12 mouse cellular contexts compared by ENCODE assay signal in the genomic region with DNA sequence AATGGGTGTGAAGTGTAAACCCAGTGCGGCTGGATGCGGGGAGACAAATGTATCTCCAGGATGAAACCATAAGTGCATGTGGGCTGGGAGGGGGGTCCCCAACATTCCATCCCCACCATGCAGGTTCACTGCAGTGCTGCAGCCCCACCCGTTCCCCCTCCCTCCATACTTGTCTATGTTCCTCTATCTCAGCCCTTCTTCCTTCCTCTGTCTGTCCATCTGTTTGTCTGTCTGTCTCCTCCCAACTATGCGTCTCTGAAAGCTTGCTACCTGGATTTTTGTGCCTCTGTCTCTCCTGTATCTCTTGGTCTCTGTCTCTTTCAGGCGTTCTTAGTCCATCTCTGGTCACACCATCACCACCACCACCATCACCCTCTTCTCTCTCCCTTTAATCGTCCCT. TPM values are rescaled to one million over a fixed set of nuclear protein-coding genes. Genes with fewer than 3 reads are reported as not detected.
A peak's percentile ranks its signal among the peaks of the same experiment; 100 is the strongest.
DNase-seq lines count a peak whose midpoint lies in the region; ATAC-seq and TF ChIP-seq lines count a peak whose summit lies in the region.
"Had no signal": no experiment of that assay in that cellular context is flagged by ENCODE, and none has a peak within 500 bp of the region (broad histone marks: within the 10 kb centered on the region; RNA-seq: fewer than 3 reads in every experiment).

No protein-coding gene starts in this region.

- no peaks in the 10 kb centered on the region for H3K9me3 ChIP-seq in kidney, embryonic 15.5 days (replicated peaks)
- no peaks in the 10 kb centered on the region for H3K9me3 ChIP-seq in embryonic facial prominence, embryonic 15.5 days (replicated peaks)
- H3K9me3 ChIP-seq in hindbrain, postnatal 0 days (ENCODE audit: low read length), result no peaks in the 10 kb centered on the region
- H3K9me3 ChIP-seq in midbrain, postnatal 0 days (ENCODE audit: low read length), result no peaks in the 10 kb centered on the region
- H3K9me3 ChIP-seq: liver, embryonic 15.5 days had no signal

- peak overlapping the region; percentile 32; the same call in 1 of the 2 replicates for H3K4me3 ChIP-seq in kidney, embryonic 15.5 days (replicated peaks)
- H3K4me3 ChIP-seq in embryonic facial prominence, embryonic 15.5 days (replicated peaks), result peak overlapping the region; percentile 17; the same call in 1 of the 2 replicates
- peak overlapping the region; percentile 46 for H3K4me3 ChIP-seq in hindbrain, postnatal 0 days (ENCODE audit: low read length)
- peak overlapping the region; percentile 44 for H3K4me3 ChIP-seq in midbrain, postnatal 0 days (ENCODE audit: low read depth, low read length)
- H3K4me3 ChIP-seq: liver, embryonic 15.5 days; myocyte had no signal

- H3K4me1 ChIP-seq in kidney, embryonic 15.5 days, result peaks cover 61% of the 10 kb centered on the region
- peaks cover 56% of the 10 kb centered on the region for H3K4me1 ChIP-seq in embryonic facial prominence, embryonic 15.5 days
- peaks cover 22% of the 10 kb centered on the region; the same call in 1 of the 2 replicates for H3K4me1 ChIP-seq in hindbrain, postnatal 0 days (ENCODE audit: insufficient read depth, low read length)
- peaks cover 9% of the 10 kb centered on the region; the same call in 1 of the 2 replicates for H3K4me1 ChIP-seq in midbrain, postnatal 0 days (ENCODE audit: insufficient read depth, low read length)

- no peaks in the 10 kb centered on the region for H3K36me3 ChIP-seq in kidney, embryonic 15.5 days
- no peaks in the 10 kb centered on the region for H3K36me3 ChIP-seq in embryonic facial prominence, embryonic 15.5 days
- no peaks in the 10 kb centered on the region for H3K36me3 ChIP-seq in hindbrain, postnatal 0 days (ENCODE audit: insufficient read depth, low read length)
- H3K36me3 ChIP-seq in midbrain, postnatal 0 days (ENCODE audit: insufficient read depth, low read length), result no peaks in the 10 kb centered on the region
- H3K36me3 ChIP-seq: liver, embryonic 15.5 days had no signal

- TF ChIP-seq CTCF in hindbrain, postnatal 0 days (IDR thresholded peaks at IDR 0.05; ENCODE audit: low read depth), result no peak
- no peak for TF ChIP-seq CTCF in midbrain, postnatal 0 days (IDR thresholded peaks at IDR 0.05)

- DNase-seq in kidney, postnatal 25 days, result no peak
- peak; percentile 25 for DNase-seq in hindbrain, postnatal 0 days (ENCODE audit: low spot score)
- DNase-seq in midbrain, postnatal 0 days (ENCODE audit: low spot score), result no peak
- DNase-seq in embryo, embryonic 10 days (ENCODE audit: low spot score), result no peak
- DNase-seq in spleen, postnatal 14 days (ENCODE audit: low spot score in 2 of 2), result no peak
- DNase-seq: adrenal gland, postnatal 14 days; heart, adult 18-20 months had no signal

- peaks cover 64% of the 10 kb centered on the region for H3K27me3 ChIP-seq in kidney, embryonic 15.5 days
- peaks cover 56% of the 10 kb centered on the region for H3K27me3 ChIP-seq in embryonic facial prominence, embryonic 15.5 days
- H3K27me3 ChIP-seq in hindbrain, postnatal 0 days (ENCODE audit: insufficient read depth, low read length), result peaks cover 16% of the 10 kb centered on the region; the same call in 1 of the 2 replicates
- peaks cover 14% of the 10 kb centered on the region for H3K27me3 ChIP-seq in midbrain, postnatal 0 days (ENCODE audit: insufficient read depth, low read length)

- WGBS in kidney, embryonic 15.5 days, result 5% methylated on average over 6 of the region's 6 CpGs
- 5% methylated on average over 6 of the region's 6 CpGs for WGBS in embryonic facial prominence, embryonic 15.5 days
- WGBS in hindbrain, postnatal 0 days, result 2% methylated on average over 6 of the region's 6 CpGs
- WGBS in midbrain, postnatal 0 days, result under 1% methylated on average over 6 of the region's 6 CpGs

- ATAC-seq in kidney, embryonic 15.5 days (replicated peaks; ENCODE audit: low FRiP score), result no peak
- no peak for ATAC-seq in embryonic facial prominence, embryonic 15.5 days (ENCODE audit: insufficient number of reproducible peaks, low FRiP score, low TSS enrichment, low read depth)
- ATAC-seq in hindbrain, postnatal 0 days, result no peak
- ATAC-seq in midbrain, postnatal 0 days (ENCODE audit: low FRiP score), result no peak; the same call in 1 of the 2 replicates
- ATAC-seq in frontal cortex, adult (ENCODE audit: low TSS enrichment), result no peak

- H3K27ac ChIP-seq in kidney, embryonic 15.5 days, result no peak overlapping the region
- H3K27ac ChIP-seq in embryonic facial prominence, embryonic 15.5 days (replicated peaks), result no peak overlapping the region
- peak overlapping the region; percentile 56; the same call in 1 of the 2 replicates for H3K27ac ChIP-seq in hindbrain, postnatal 0 days
- peak overlapping the region; percentile 27 for H3K27ac ChIP-seq in midbrain, postnatal 0 days (ENCODE audit: low read depth, low read length)
- H3K27ac ChIP-seq: liver, embryonic 15.5 days had no signal

- no peak overlapping the region for H3K9ac ChIP-seq in kidney, embryonic 15.5 days
- no peak overlapping the region for H3K9ac ChIP-seq in embryonic facial prominence, embryonic 15.5 days
- H3K9ac ChIP-seq in hindbrain, postnatal 0 days (replicated peaks; ENCODE audit: low read length), result peak overlapping the region; percentile 56
- H3K9ac ChIP-seq in midbrain, postnatal 0 days (replicated peaks; ENCODE audit: low read length, poor library complexity, severe bottlenecking), result peak overlapping the region; percentile 67
- H3K9ac ChIP-seq: liver, embryonic 15.5 days had no signal

- H3K4me2 ChIP-seq in kidney, embryonic 15.5 days, result peak overlapping the region; percentile 59
- H3K4me2 ChIP-seq in embryonic facial prominence, embryonic 15.5 days (replicated peaks), result peak overlapping the region; percentile 46
- H3K4me2 ChIP-seq in hindbrain, postnatal 0 days (ENCODE audit: low read depth, low read length), result peak overlapping the region; percentile 60
- peak overlapping the region; percentile 69 for H3K4me2 ChIP-seq in midbrain, postnatal 0 days (ENCODE audit: low read depth, low read length, poor library complexity, severe bottlenecking)
- H3K4me2 ChIP-seq: liver, embryonic 15.5 days had no signal

RNA-seq across cellular contexts. Expression of gene Fxyd7, which starts 0.8 kb away (rescaled TPM):
- polyA plus RNA-seq in kidney, embryonic 15.5 days (2015; fragmentation: Nextera tagmentation; extraction: Ambion mirVana), result 8.2 and 11.2 TPM in 2 replicates
- 10.6 and 12.3 TPM in 2 replicates for polyA plus RNA-seq in embryonic facial prominence, embryonic 15.5 days (2015; fragmentation: Nextera tagmentation; extraction: Ambion mirVana)
- 234 and 282 TPM in 2 replicates for total RNA-seq in hindbrain, postnatal 0 days (2014; rRNA removed)
- 466 and 477 TPM in 2 replicates for polyA plus RNA-seq in hindbrain, postnatal 0 days (2015; fragmentation: Nextera tagmentation; extraction: Ambion mirVana)
- 189 and 285 TPM in 2 replicates for total RNA-seq in midbrain, postnatal 0 days (2014; rRNA removed)
- polyA plus RNA-seq in midbrain, postnatal 0 days (2015; fragmentation: Nextera tagmentation; extraction: Ambion mirVana), result 455 and 516 TPM in 2 replicates
- polyA plus RNA-seq: myocyte had no signal

RNA-seq across cellular contexts. Expression of gene Fxyd1, which starts 6.5 kb away (rescaled TPM):
- 50.8 and 57.9 TPM in 2 replicates for polyA plus RNA-seq in kidney, embryonic 15.5 days (2015; fragmentation: Nextera tagmentation; extraction: Ambion mirVana)
- 115 and 119 TPM in 2 replicates for polyA plus RNA-seq in embryonic facial prominence, embryonic 15.5 days (2015; fragmentation: Nextera tagmentation; extraction: Ambion mirVana)
- 24.0 and 26.5 TPM in 2 replicates for total RNA-seq in hindbrain, postnatal 0 days (2014; rRNA removed)
- polyA plus RNA-seq in hindbrain, postnatal 0 days (2015; fragmentation: Nextera tagmentation; extraction: Ambion mirVana), result 129 and 150 TPM in 2 replicates
- 7.0 and 7.4 TPM in 2 replicates for total RNA-seq in midbrain, postnatal 0 days (2014; rRNA removed)
- polyA plus RNA-seq in midbrain, postnatal 0 days (2015; fragmentation: Nextera tagmentation; extraction: Ambion mirVana), result 20.4 and 22.2 TPM in 2 replicates

RNA-seq across cellular contexts. Expression of gene Fxyd5, which starts 8.2 kb away (rescaled TPM):
- polyA plus RNA-seq in kidney, embryonic 15.5 days (2015; fragmentation: Nextera tagmentation; extraction: Ambion mirVana), result 30.6 and 35.0 TPM in 2 replicates
- 43.8 and 46.2 TPM in 2 replicates for polyA plus RNA-seq in embryonic facial prominence, embryonic 15.5 days (2015; fragmentation: Nextera tagmentation; extraction: Ambion mirVana)
- 15.3 and 22.1 TPM in 2 replicates for total RNA-seq in hindbrain, postnatal 0 days (2014; rRNA removed)
- 33.3 and 35.3 TPM in 2 replicates for polyA plus RNA-seq in hindbrain, postnatal 0 days (2015; fragmentation: Nextera tagmentation; extraction: Ambion mirVana)
- total RNA-seq in midbrain, postnatal 0 days (2014; rRNA removed), result 23.1 and 48.0 TPM in 2 replicates
- 31.9 and 32.9 TPM in 2 replicates for polyA plus RNA-seq in midbrain, postnatal 0 days (2015; fragmentation: Nextera tagmentation; extraction: Ambion mirVana)

RNA-seq across cellular contexts. Expression of gene Lgi4, which starts 8.7 kb away (rescaled TPM):
- polyA plus RNA-seq in kidney, embryonic 15.5 days (2015; fragmentation: Nextera tagmentation; extraction: Ambion mirVana), result 0.34 and 0.44 TPM in 2 replicates
- 1.7 and 2.1 TPM in 2 replicates for polyA plus RNA-seq in embryonic facial prominence, embryonic 15.5 days (2015; fragmentation: Nextera tagmentation; extraction: Ambion mirVana)
- 1.9 and 5.9 TPM in 2 replicates for total RNA-seq in hindbrain, postnatal 0 days (2014; rRNA removed)
- 1.2 and 1.3 TPM in 2 replicates for polyA plus RNA-seq in hindbrain, postnatal 0 days (2015; fragmentation: Nextera tagmentation; extraction: Ambion mirVana)
- total RNA-seq in midbrain, postnatal 0 days (2014; rRNA removed), result 1.2 and 1.3 TPM in 2 replicates
- 0.56 and 0.81 TPM in 2 replicates for polyA plus RNA-seq in midbrain, postnatal 0 days (2015; fragmentation: Nextera tagmentation; extraction: Ambion mirVana)
- polyA plus RNA-seq: liver, embryonic 15.5 days; myocyte had no signal

RNA-seq across cellular contexts. Expression of gene Fxyd3, which starts 26.0 kb away (rescaled TPM):
- polyA plus RNA-seq in kidney, embryonic 15.5 days (2015; fragmentation: Nextera tagmentation; extraction: Ambion mirVana), result 14.3 and 14.8 TPM in 2 replicates
- polyA plus RNA-seq in embryonic facial prominence, embryonic 15.5 days (2015; fragmentation: Nextera tagmentation; extraction: Ambion mirVana), result 108 and 127 TPM in 2 replicates
- total RNA-seq in hindbrain, postnatal 0 days (2014; rRNA removed), result not detected in 2 replicates
- 1.2 and 1.5 TPM in 2 replicates for polyA plus RNA-seq in hindbrain, postnatal 0 days (2015; fragmentation: Nextera tagmentation; extraction: Ambion mirVana)
- 3.7 TPM in 1 of 2 replicates, not detected in the other for total RNA-seq in midbrain, postnatal 0 days (2014; rRNA removed)
- polyA plus RNA-seq in midbrain, postnatal 0 days (2015; fragmentation: Nextera tagmentation; extraction: Ambion mirVana), result 0.47 TPM in 1 of 2 replicates, not detected in the other

Comparison
In these comparisons a context has a peak if more than half of its experiments do, and no peak if none do; other contexts are left out.
1. H3K27ac ChIP-seq: peak in hindbrain, postnatal 0 days (single experiment) and midbrain, postnatal 0 days (single experiment); none in kidney, embryonic 15.5 days (single experiment) and embryonic facial prominence, embryonic 15.5 days (single experiment).
2. H3K9ac ChIP-seq: peak in hindbrain, postnatal 0 days (single experiment) and midbrain, postnatal 0 days (single experiment); none in kidney, embryonic 15.5 days (single experiment) and embryonic facial prominence, embryonic 15.5 days (single experiment).
3. RNA of gene Fxyd7, which starts 0.8 kb away (polyA plus RNA-seq): 466 to 477 TPM in hindbrain, postnatal 0 days and 455 to 516 TPM in midbrain, postnatal 0 days; 10.6 to 12.3 TPM in embryonic facial prominence, embryonic 15.5 days and 8.2 to 11.2 TPM in kidney, embryonic 15.5 days; every median in the first group is over 10 times any median in the second.
4. Peak in every context shown above with its lines, with median percentiles within 50 percentile points of each other: H3K4me2 ChIP-seq and H3K4me3 ChIP-seq.